Mouse (Mus musculus) thymus, postnatal 0 days (tissue): ENCODE results near the gene B3gnt3. TPM values are rescaled to one million over a fixed set of nuclear protein-coding genes. Genes with fewer than 3 reads are reported as not detected.
"Not testable (repeated sequence)": the region's sequence is repeated elsewhere in the genome, so short reads cannot be mapped to it uniquely, and the experiment has no call there.

Source experiments
- DNase-seq: peaks from one replicate; pipeline ENCODE4 v3.0.0-alpha.2; 2015; ENCODE audit warnings: low spot score
- polyA plus RNA-seq: library from polyadenylated mRNA; unstranded; fragments of >200 nt; fragmentation: Nextera tagmentation; extraction: Ambion mirVana; gene quantifications from 2 replicates; pipeline ENCODE4 v1.2.1, GENCODE M21; 2015

B3gnt3 gene
- polyA plus RNA-seq, 1 experiment from 2014 or later = 2.1 TPM

GRCm38 (mm10) chr8:71711574-71711973 lies 10.0 kb upstream of the B3gnt3 start:
- no peak for DNase-seq

- DNase-seq = peak; percentile 52
Observed at GRCm38 (mm10) chr8:71709800-71710446, 8.3 kb upstream of the B3gnt3 start.

DNA sequence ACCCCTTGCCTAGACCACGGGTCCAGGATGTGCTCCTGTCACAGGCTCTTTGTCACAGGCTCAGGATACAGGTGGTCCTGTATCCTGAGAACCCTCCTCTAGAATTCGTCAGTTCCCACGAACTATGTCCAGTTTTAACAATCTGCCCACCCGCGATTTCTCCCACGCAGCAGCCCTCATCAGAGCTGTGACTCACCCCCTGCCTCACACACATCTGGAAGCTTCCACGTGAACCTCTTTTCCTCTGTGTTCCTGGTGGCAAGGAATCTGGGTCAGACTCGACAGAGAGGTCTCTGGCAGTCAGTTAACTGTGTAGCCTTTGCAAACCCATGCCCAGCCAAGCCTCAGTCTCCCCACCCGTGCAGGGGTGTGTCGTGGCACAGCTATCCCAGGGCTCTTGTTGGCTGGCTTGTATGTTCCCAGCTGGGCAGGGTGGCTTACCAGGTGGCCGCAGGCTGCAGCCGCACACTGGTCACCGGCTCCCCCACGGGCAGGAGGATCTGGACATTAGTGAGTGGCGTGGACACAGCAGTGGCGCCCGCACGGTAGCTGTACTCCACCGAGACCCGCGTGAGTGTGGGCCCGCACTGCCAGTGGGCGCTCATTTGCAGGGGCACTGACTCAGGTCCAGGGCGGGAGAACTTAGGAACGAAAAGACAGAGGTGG lies 7.7 kb upstream of the B3gnt3 start:
- no peak for DNase-seq

DNA sequence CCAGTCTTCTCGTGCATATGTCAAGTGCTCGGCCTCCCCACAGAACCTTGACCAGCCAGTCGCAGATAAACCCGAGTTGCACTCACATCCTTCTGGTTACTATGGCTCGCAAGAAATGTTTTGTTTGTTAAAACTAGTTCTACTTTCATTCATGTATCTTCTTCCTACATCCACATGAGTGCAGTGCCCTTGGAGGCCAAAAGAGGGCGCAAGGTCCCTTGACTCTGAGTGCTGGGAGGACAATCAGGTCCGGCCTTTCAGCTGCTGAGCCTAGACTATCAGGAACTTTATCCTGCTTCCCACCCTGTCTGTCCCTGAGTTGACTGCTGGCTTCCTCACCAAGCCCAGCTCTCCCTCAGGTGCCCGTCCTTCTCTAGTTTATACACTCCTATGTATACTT lies 6.3 kb upstream of the B3gnt3 start:
- peak; percentile 73 for DNase-seq

DNA sequence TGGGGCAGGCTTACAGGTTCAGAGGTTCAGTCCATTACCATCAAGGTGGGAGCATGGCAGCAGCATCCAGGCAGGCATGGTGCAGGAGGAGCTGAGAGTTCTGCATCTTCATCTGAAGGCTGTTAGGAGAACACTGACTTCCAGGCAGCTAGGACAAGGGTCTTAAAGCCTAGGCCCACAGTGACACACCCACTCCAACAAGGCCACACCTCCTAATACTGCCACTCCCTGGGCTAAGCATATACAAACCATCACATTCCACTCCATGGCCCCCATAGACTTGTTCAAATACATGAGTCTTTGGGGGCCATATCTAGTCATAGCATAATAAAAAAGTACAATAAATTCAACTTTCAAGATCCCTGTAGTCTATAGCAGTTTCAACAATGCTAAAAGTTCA lies 1.8 kb upstream of the B3gnt3 start:
- not testable (repeated sequence) for DNase-seq

GRCm38 (mm10) chr8:71702923-71703322 lies 1.3 kb upstream of the B3gnt3 start:
- DNase-seq = no peak

- no peak for DNase-seq
Observed at GRCm38 (mm10) chr8:71702087-71702432, 471 bp upstream of the B3gnt3 start.

- DNase-seq = no peak
Observed at GRCm38 (mm10) chr8:71700493-71701269, 908 bp downstream of the B3gnt3 start.

- not testable (repeated sequence) for DNase-seq
Observed at GRCm38 (mm10) chr8:71695456-71695855, 6.1 kb downstream of the B3gnt3 start.

DNA sequence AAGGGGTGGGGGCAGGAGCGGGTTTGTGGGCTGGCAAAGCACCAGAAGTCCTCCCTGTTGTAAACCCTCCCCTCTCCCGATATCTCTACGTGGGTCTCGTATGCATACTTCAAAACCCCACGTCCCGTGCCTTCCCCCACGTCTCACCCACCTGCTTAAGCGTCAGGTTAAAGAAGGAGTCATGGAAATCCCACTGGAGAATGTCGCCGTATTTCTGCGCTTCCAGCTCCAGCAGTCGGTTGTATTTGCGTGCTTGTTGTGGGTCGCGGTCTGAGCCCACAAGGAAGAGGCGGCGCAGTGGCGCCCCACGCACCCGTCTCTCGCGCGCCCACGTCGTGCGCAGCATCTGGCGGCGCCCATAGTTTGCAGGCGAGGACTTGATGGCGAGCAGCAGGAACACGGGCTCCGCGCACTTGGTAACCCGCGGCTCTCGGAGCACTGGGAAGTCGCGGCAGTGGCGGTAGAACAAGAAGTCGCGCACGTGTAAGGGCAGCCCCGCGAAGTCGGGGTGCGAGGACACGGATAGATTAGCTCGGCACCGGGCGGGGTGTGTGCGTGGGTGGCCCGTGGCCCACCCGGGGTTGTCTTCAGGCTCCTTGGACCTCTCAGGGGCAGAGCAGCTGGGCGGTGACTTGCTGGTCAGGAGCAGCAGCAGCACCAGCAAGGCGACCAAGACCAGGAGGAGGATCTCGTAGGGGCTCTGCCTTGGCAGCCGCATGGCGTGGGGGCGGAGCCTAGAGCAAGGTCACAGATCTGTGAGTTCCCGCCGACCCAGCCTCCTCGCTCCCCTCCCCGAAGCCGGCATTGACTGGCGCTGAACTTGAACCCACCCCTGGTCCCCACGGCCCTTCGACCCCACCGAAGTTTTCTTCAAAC lies 8.2 kb downstream of the B3gnt3 start:
- no peak for DNase-seq

GRCm38 (mm10) chr8:71692509-71692908 lies 9.1 kb downstream of the B3gnt3 start:
- DNase-seq = peak; percentile 69

GRCm38 (mm10) chr8:71689028-71689427 lies 12.6 kb downstream of the B3gnt3 start, which contains the start of gene Insl3:
Gene Insl3 (plus strand): TSS chr8:71689214.
- no peak for DNase-seq

DNA sequence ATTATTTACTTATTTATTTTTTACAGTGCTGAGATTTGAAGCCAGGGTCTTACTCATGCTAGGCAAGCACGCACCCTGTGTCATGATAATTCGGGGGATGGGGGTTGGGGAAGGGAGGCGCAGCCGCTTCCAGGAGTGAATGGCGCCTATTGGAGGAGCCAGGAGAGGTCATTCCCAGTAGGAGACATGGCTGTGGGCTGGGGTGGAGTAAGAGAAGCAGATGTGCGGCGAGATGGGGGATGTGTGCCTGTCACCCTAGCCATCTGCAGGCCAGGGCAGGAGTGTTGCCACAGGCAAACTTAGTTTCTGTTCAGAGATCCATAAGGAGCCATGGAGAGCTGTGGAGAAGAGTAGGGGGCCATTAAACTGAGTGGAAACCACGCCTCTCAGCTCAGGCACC lies 14.0 kb downstream of the B3gnt3 start:
- no peak for DNase-seq

- no peak for DNase-seq
Observed at GRCm38 (mm10) chr8:71686143-71686734, 15.3 kb downstream of the B3gnt3 start.

DNA sequence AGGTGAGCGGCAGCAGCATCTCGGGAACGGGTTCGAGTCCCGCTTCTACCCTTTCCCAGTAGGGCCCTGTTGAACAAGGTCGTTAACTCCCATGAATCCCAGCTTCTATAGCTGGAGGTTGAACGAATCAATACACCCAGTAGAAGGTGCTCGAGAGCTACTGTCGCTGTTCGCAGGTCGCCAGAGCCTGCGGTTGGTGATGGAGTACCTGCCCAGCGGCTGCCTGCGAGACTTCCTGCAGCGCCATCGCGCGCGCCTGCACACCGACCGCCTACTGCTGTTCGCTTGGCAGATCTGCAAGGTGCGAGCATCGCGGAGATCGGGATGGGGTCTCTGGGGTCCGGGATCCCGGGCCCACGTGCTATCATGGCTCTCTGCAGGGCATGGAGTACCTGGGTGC lies 16.0 kb downstream of the B3gnt3 start:
- no peak for DNase-seq

- no peak for DNase-seq
Observed at GRCm38 (mm10) chr8:71684701-71685100, 16.9 kb downstream of the B3gnt3 start.

- DNase-seq = no peak
Observed at GRCm38 (mm10) chr8:71682832-71683231, 18.8 kb downstream of the B3gnt3 start.

- no peak for DNase-seq
Observed at GRCm38 (mm10) chr8:71681369-71681915, 20.1 kb downstream of the B3gnt3 start.

DNA sequence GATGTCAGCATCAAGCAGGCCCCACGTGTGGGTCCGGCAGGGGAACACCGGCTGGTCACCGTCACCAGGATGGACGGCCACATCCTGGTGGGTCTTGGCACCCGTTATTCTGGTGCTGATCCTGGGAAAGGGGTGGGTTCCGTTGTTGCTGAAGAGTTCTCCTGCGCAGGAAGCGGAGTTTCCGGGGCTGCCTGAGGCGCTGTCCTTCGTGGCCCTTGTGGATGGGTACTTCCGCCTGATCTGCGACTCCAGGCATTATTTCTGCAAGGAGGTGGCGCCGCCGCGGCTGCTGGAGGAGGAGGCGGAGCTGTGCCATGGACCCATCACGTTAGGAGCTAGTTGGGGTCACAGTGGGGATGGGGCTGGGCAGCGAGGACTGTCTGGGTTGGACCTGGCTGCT lies 21.1 kb downstream of the B3gnt3 start:
- DNase-seq = no peak

DNA sequence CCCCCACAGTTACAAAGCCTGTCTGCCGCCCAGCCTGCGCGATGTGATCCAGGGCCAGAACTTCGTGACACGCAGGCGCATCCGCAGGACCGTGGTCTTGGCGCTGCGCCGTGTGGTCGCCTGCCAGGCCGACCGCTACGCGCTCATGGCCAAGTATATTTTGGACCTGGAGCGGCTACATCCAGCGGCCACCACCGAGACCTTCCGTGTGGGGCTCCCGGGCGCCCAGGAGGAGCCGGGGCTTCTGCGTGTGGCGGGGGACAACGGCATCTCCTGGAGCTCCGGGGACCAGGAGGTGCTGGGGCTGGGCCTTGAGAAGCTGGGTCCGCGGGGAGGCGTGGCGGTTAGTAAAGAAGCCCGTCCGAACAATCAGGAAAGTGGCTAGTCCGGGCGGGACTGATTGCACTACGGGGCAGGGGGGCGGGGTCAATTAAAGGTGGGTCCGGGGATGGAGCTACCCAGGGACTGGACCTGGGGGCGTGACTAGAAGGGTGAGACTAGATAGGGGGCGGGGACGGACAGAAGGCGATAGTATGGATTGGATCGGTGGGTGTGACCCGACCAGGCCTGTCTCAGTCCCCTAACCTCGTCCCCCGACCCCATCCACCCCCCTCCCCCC lies 21.9 kb downstream of the B3gnt3 start:
- DNase-seq = no peak
